Mouse (Mus musculus) heart, postnatal 0 days (tissue): ENCODE results near the gene Ubl7.

ENCODE experiments used
- CTCF ChIP-seq: IDR thresholded peaks from 2 replicates; pipeline ENCODE4 v1.5.1; 2016; ENCODE audit warnings: antibody characterized with exemption, control low read depth, low read depth
- EP300 ChIP-seq: IDR thresholded peaks from 2 replicates; pipeline ENCODE4 v1.6.1; 2016; ENCODE audit warnings: antibody characterized with exemption, low read depth

GRCm38 (mm10) chr9:57867880-57868279 lies 42.9 kb upstream of the Ubl7 start:
- TF ChIP-seq CTCF (no peak), EP300 (no peak)
